Mouse (Mus musculus): ENCODE results near the gene Rhox2e.
"Not testable (repeated sequence)": the region's sequence is repeated elsewhere in the genome, so short reads cannot be mapped to it uniquely, and the experiment has no call there.

The Rhox2e gene

DNA sequence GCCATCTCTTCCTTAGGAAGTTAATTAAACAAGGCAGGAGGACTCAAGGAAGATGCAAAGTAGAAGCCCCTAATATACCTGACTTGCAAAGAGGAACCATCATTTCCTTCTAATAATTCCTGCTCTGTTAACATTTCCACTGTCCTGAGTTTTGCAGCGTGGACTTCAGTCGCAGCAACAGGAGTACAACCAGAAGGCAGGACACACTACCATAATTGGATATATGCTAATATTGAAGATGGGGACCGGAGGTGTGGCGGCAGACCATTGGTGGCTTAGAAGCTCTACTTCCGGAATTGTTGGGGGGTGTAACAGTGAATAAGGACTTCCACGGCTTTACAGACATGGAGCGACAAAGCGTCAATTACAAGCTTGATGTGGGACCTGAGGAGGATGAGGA lies at the start of gene Rhox2e:
TSS of gene Rhox2e (plus strand) at position 301 of the 400 bp plus-strand sequence.
- DNase-seq (ENCODE audit: low spot score in 2 of 2) = not testable (repeated sequence)

DNA sequence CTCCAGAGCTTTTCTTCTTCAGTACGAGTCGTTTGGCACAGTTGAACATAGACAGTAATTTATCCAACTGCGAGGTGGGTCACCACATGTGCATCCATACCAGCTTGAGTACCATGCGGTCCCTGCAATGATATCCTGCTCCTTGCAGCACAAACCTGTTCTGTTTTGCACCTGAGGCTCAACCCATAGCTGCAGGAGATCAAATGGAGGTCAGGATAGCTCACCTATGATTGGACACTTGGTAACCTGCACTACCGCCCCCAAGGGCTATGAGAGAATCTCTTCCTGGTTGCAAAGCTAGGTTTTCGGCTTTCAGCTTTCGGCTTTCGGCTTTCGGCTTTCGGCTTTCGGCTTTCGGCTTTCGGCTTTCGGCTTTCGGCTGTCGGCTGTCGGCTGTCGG lies 16.2 kb upstream of the Rhox2e start, which contains the start of gene Rhox4d:
TSS of gene Rhox4d (plus strand) at position 301 of the 400 bp plus-strand sequence.
- not testable (repeated sequence) for DNase-seq (ENCODE audit: low spot score in 2 of 2)

DNA sequence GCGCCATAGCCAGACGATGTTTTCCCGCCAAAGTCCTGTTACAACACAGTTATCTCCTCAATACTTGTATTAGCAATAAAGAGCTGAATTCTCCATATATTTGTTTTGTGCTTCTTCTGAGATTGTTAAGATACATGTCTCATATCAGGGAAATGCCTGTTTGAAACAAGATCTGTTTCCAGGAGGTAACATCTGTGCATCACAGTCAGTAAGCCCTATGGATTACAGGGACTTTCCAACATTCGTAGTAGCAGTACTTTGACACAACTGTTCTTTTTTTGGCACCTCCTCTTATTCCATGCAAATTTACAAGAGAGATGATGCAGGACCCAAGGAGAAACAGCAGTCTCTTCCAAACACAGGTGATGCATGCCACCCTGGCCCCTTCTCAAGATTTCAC lies 11.5 kb downstream of the Rhox2e start, which contains the start of gene Rhox3e:
TSS of gene Rhox3e (plus strand) at position 301 of the 400 bp plus-strand sequence.
- DNase-seq (ENCODE audit: low spot score in 2 of 2) = not testable (repeated sequence)

DNA sequence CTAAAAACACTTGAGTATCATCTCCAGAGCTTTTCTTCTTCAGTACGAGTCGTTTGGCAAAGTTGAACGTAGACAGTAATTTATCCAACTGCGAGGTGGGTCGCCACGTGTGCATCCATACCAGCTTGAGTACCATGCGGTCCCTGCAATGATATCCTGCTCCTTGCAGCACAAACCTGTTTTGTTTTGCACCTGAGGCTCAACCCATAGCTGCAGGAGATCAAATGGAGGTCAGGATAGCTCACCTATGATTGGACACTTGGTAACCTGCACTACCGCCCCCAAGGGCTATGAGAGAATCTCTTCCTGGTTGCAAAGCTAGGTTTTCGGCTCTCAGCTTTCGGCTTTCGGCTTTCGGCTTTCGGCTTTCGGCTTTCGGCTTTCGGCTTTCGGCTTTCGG lies 26.9 kb downstream of the Rhox2e start, which contains the start of gene Rhox4e:
TSS of gene Rhox4e (plus strand) at position 301 of the 400 bp plus-strand sequence.
- not testable (repeated sequence) for DNase-seq (ENCODE audit: low spot score in 2 of 2)

DNA sequence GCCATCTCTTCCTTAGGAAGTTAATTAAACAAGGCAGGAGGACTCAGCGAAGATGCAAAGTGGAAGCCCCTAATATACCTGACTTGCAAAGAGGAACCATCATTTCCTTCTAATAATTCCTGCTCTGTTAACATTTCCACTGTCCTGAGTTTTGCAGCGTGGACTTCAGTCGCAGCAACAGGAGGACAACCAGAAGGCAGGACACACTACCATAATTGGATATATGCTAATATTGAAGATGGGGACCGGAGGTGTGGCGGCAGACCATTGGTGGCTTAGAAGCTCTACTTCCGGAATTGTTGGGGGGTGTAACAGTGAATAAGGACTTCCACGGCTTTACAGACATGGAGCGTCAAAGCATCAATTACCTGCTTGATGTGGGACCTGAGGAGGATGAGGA lies 40.9 kb downstream of the Rhox2e start, which contains the start of gene Rhox2f:
TSS of gene Rhox2f (plus strand) at position 301 of the 400 bp plus-strand sequence.
- not testable (repeated sequence) for DNase-seq (ENCODE audit: low spot score in 2 of 2)

DNA sequence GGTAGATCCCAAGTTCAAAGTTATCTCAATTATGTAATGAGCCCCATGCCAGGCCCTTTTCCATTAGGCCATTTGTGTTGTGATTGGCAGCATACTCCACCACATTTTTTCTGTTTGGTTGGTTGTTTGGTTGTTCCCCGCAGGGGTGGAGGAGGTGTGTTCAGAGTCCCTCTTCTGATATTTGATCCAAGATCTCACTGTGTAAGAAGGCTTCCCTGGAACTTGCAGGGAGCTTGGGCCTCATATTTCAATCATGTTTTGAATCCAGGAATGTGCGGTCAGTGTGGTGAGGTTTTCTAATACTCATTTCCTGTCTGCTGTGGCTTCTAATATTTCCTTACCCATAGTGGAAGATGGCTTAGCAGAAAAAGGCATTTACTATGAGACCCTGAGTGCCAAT lies 42.4 kb downstream of the Rhox2e start:
- not testable (repeated sequence) for DNase-seq (ENCODE audit: low spot score in 2 of 2)

DNA sequence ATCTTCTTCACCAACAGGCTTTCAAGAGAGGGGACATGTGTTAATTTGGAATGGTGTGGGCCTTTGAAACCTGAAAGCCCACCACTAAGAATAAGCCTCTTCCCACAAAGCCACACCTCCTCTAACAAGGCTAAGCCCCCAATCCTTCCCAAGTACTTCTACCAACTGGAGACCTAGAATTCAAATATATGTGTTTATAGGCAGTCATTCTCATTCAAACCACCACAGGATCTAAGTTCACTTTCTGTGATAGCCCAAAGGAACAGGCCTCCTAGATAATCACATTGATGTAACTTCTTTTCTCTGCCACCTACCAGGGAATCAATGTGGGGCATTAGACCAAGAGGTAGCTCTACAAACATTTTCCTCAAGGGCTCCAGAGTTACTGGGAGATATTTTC lies 50.4 kb downstream of the Rhox2e start, which contains the start of gene Rhox3f:
TSS of gene Rhox3f (plus strand) at position 301 of the 400 bp plus-strand sequence.
- DNase-seq (ENCODE audit: low spot score in 2 of 2) = not testable (repeated sequence)
